Mouse (Mus musculus) c-Kit-positive CD71-negative TER-119-negative erythroid progenitor cells, embryonic 14.5 days (primary cell): ENCODE results near the gene Bcas3.

Source experiments
- DNase-seq: peaks from one replicate; pipeline ENCODE4 v3.0.0-alpha.2; 2013; ENCODE audit warnings: low read depth

The Bcas3 gene

DNA sequence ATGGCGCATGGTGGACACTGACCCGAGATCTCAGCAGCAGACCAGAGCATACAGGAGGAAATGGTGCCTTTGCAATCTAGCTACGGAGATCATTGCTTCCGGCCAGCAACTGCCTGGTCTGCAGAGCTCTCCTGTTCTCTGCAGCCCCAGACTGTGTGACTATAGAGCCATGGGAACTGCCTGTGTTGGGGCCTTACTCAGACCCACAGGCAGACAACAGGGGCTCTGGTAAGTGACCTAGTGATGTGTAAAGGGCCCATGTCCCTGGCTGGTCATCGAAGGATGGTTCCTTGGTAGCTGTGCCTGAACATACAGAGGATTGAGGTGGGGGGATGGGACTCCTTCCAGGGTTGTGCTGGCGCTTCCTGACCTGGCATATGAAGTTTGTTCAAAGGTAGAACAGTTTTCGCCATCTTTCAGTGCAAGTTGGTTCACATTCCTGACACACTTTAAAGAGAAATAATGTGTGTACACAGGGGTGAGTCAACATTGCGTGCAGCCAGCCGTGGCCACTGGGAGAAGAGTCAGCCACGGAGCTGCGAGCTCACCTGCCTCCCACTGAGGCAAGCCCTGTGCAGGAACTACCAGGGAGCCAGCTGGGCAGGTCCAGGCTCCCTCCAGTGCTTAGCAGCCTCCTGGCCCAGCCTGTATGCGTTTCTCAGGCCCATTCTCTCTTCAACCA is 439.7 kb downstream of the Bcas3 start:
- DNase-seq = no peak

DNA sequence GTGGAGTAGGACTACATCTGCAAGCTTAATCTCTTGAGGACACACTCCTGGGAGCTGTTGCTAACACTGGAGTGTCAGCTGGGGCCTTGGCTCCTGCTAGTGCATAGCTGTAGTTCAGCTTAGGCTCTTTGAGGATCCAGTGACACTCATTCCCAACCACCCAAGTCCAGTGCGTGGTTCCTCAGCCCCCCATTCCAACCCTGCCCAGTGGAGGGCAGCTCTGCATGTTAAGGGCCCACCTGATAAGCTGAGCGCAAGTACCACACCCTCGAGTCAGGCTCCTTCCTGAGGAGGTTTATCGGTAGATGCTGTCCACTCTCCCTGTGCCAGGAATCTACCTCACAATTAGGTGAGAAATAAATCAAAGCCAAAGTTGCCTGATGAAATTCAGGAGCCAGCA is 446.5 kb downstream of the Bcas3 start:
- DNase-seq = no peak

DNA sequence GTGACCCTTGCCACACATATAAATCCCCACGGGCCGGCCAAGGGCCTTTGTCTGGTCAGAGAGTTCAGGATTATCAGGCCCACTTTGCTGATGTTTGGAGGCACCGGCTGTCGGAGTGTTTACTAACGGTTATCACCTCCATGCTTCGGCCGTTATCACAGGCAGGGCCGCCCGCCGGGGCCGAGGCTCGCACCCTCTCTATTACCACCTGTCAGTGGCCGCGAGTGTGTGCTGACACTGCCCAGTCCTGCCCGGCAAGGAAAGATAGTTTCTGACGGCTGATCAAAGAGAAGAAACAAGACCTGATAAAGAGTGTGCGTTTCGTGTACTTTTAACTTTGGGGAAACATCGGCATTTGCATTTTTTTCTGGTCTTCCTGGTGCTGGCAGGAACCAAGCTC is 446.9 kb downstream of the Bcas3 start:
- no peak for DNase-seq

DNA sequence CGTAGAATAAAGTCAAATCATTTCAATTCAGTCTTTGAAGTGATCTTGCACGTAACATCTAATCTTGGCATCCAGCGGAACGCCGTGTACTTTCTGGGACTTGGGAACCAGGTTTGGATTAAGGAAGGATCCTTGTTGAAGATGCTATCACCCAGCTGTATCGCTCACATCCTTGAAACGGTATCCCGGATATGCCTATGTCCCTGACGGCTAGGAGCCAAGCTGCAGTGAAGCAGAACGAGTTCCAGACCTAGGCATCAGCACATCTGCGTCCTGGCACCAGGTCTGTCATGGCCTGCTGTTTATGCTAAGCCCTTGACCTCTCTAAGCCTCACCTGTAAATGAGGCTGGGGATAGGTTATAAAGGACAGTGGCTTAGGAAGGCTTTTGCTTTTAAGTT is 447.4 kb downstream of the Bcas3 start:
- no peak for DNase-seq

DNA sequence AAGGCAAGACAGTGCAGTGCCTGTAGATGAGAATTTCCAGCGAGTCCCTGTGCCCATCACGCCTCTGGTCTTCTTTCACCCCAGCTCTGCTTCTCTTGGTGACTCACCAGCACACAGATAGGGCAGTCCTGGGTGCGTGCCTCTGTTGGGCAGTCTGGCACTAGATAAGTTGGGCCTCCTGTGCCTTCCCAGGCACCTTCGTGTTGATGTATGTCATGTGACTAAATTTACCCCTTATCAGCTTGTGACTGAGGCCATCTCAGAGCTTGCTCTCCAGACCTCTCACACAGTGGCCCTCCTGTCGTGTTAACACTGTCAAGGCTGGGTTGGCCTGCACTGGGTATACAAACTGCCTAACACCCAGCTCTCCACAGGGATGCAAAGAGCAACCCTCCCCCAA is 451.1 kb downstream of the Bcas3 start:
- no peak for DNase-seq

DNA sequence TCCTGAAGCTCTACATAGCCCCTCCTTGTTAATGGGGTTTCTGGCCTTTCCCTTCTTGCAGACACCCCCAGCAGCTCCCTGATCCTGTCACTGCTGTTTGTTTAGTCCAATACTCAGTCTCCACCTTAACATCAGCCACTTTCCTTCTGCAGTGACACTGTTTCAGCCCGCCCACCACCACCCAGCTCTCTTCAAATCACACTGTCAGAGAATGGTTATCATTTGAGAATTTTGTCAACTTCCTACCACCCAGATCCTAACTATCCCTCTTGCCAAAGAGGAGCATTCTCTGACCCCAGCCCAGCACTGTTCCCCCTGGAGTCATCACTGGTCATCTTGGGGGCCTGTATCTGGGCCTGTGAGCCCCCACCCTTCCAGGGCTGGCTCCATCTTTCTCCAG is 452.8 kb downstream of the Bcas3 start:
- no peak for DNase-seq

DNA sequence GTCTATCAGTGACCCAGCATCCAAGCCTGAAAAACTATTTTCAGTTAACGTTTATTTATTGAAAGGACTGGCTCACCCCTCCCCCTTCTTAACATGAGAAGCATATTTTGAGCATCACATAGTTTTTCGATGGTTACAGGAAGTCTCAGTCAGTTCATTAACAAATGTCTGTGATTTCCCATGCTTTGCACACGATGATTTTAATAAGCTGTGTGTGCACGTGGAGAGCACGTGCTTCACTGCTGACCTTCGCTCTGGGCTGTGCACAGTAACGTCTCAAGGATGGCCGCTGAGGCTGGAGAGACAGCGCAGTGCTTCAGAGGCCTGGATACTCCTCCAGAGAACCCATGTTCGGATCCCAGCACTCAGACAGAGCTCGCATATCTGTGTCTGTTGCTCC is 454.4 kb downstream of the Bcas3 start:
- DNase-seq = no peak

DNA sequence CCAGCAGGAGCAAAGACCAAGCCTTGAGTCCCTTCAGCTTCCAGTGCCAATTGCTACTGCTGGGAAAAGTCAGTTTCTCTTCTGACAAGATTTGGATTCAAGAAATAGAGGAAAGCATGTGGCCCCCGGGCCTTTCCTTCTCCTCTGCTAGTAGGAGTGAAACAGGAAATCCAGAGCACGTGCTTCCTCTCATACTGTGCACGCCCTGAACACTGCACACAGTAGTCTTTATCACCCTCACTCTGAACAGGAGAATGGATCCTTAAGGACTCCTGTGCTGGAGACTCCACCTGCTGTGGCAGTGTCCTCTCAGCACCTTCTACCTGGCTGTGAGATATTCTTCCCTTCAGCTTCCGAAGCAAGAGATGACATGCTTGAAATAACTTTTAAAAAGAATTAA is 458.3 kb downstream of the Bcas3 start:
- no peak for DNase-seq

DNA sequence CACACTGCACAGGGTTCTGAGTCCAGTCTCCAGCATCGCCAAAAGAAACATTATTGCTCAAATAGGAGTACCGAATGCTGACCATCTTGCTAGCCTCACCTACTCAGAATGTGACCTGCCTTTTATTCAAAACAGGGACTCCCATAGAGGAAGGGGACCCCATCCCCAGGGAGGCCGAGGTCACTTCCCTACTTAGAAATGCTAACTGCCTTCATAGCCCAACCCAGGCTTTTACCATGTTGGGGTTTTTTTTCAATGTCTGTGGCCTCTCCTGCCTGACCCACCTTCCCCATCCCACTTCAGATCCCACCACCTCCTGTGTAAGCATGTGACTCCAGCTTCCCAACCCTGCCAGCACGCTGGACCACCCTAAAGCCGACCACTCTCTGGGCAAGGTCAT is 458.7 kb downstream of the Bcas3 start:
- DNase-seq = no peak

DNA sequence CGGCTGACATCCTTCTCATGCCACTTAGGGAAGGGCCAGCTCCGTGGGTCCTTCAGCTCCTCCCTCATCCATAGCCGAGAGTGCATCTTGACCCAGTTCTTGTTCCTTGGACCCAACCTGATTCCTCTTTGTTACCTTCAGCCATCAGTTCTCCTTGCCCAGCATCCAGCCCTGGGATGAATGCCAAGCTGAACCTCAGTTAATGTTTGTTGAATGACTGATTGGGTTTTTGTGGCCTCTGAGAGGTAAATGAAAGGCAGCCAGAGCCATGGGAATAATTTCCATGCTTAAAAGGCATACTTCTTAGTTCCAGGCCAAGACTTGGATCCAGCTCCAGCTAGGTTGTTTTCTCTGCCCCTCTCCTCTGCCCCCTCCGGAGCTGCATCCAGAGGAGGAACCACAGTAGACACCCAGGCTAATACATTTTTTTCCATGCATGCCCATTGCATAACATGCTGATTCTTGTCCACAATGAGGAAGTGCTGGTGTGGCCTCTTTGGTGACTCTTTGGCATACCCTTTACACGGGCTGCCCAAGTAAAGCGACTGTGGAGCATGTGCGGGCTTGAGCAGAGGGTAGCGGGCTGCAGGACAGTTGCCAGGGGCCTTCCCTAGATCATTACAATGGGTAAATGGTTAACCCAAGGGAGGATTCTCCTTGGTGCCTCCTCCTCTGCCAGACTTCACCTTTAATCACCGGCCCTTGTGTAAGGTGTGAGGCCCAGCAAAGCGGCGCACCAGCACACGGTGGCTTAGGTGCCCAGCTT is 459.4 kb downstream of the Bcas3 start:
- no peak for DNase-seq

DNA sequence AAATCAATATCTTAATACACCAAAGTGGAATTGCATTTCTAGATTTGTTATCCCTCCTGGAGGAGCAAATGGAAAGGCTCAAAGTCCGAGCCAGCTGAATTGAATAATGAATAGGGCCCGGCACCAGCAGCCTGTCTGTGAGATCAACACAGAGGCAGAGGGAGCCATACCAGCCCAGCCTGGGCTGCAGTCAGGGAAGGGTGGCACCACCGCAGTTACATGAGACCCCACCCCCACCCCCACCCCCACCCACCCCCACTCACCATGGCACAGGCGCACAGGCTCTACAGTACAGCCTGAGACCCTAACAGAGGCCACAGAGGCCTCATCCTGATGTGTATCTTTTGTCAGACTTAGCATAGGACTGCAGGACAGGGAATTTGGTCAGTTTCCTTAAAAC is 461.7 kb downstream of the Bcas3 start:
- no peak for DNase-seq

DNA sequence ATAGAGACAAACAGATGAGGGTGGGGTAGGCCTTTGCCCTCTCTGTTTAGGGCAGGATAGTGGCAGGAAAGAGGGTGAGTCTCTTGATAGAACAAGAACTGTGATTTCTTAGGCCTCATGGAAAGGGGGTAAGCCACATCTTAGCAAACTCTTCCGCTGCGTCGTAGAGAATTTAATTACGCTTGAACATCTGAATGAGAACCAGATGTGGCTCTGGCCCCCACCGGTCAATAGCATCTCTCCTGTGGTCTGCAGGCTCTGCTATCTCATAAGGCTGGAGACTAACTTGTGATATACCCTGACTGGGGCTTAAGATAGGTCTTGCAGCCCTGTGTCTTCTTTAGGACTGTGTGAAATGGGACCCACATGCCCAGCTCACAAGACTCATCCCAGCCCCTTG is 463.5 kb downstream of the Bcas3 start:
- no peak for DNase-seq

DNA sequence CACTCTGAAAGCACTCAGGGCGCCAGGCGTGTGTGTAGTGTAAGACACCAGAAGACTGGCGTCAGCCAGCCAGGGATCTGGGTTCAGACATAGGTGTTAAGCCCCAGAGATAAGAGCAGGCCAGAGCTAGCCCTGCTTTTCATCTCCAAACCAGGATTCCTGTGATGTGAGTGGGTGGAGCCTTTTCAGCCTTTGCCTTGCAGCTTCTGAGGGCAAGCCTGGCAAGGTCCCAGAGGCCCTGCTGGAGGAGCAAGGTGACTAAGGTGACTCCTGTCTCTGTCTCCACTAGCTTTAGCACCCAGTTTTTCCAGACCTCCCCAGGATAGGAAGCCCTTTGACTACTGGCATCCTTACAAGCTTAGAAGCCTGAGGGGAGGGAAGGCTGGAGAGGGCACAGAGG is 465.4 kb downstream of the Bcas3 start:
- no peak for DNase-seq

DNA sequence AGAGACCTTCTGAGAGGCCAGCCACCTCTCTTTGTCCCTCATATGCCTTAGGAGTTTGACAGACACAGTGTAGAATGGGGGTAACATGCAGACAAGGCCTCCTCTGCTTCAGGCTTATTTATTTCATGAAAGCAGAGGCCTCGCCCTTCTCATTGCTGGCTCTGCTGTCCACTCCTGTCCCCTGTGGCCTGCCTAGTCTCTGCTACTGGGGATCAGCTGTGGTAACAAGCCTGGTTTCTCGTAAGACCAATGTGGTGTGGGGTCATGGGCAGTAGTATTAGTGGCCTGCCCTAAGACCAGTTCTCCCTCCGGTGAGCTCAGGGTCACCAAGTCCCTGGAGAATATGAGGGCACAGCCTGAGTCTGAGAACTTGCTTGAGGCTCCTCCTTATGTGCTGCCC is 468.0 kb downstream of the Bcas3 start:
- DNase-seq = no peak

DNA sequence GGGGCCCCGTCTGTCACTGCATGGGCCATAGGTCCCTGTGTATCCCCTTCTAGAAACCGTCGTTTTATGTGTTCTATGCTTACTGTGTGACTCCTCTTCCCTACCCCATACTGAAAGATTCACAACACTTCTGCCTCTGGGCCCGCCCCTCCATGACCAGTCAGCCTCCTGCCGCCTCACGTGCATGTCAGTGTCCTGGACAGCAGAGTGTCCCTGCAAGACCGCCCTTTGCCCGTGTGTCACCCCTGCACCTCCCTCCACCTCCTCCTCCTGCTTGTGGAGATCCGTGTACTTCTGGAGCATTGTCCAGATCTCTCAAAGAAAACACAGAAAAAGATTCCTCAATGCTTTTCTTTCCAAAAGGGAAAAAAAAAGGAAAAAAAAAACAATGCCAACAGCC is 468.7 kb downstream of the Bcas3 start:
- DNase-seq = no peak

DNA sequence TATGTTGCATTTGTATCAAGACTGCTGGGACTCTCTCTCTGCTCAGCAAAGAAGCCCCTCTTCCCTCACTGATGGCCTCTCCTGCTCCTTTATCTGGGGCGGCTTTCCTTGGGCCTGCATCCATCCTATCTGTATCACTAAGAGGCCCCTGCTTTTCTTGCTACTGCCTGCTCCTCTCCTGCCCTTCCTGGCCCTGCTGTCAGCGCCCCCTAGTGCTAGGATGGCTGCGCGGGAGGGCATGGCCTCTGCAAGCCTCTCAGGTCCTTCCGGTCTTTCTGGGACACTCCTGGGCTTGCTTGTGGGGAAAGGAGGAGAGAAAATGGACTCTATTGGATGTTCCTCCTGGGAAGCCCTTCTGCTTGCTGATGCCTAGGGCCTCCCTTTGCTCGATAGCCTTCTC is 470.2 kb downstream of the Bcas3 start:
- peak; percentile 66 for DNase-seq

DNA sequence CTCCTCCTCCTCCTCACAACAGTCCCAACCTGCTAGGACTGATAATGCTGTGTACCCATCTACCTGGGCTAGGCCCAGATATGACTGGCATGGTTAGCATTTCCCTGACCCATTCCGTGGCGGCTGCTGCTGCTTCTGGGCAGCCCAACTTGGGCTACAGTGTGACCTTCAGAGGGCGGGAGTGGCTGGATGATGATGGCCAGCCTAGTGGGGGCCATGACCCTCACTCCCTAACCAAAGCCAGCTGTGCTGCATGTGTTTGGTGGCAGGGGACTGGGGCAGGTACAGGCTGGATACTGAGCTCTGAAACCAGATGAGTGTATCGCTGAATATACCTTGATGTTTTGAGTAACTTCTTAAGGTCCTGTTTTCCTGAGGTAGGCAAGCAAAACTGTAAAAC is 470.8 kb downstream of the Bcas3 start:
- no peak for DNase-seq

DNA sequence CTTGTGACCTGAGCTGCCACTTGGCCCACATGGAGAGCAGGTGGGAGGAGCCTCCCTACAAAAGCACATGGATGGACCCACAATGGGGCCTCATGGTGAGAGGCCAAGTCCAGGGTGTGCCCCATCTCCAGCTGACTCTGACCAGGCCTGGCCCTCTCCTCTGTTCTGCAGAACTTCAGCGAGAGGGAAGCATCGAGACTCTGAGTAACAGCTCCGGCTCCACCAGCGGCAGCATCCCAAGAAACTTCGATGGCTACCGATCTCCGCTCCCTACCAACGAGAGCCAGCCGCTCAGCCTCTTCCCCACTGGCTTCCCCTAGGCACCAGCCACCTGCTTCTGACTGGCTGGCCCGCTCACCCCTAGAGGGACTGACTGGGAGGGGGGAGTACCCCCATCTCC is 472.1 kb downstream of the Bcas3 start:
- DNase-seq = no peak

DNA sequence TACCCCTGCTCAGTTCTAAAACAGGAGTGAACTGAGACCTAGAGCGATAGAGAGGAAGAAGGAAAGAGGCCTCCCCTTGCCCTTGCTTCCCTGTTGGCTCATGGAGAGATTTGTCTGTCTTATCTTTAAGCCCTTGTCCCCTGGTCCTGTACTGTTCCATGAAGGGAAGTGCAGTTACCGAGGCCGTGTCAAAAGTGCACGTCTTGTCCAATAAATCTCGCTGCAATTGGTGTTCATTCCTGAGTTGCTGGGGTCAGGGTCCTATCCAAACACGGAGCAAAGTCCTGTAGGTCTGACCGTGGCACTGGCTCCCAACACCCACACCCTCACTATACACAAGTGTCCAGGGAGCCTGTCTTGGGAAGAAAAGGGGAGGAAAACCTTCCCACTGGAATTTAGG is 472.9 kb downstream of the Bcas3 start:
- no peak for DNase-seq

DNA sequence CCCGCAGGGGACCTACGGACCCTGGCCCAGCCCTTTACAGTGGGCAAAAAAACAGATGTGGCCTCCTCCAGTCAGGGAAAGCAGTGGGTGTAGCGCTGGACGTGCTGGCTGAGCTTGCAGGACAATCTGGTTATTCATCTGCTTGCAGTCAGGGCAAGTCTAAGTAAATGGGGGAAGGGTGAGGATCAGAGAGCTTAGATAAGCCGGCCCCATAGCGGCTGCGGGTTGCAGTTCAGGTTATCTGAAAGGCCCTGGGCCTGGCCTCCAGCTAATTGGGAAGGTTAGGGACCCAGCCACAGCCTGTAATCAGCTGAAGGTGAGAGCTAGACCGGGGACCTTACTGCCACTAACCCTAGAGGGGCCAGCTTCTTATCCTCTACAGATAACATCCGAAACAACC is 474.4 kb downstream of the Bcas3 start:
- no peak for DNase-seq

DNA sequence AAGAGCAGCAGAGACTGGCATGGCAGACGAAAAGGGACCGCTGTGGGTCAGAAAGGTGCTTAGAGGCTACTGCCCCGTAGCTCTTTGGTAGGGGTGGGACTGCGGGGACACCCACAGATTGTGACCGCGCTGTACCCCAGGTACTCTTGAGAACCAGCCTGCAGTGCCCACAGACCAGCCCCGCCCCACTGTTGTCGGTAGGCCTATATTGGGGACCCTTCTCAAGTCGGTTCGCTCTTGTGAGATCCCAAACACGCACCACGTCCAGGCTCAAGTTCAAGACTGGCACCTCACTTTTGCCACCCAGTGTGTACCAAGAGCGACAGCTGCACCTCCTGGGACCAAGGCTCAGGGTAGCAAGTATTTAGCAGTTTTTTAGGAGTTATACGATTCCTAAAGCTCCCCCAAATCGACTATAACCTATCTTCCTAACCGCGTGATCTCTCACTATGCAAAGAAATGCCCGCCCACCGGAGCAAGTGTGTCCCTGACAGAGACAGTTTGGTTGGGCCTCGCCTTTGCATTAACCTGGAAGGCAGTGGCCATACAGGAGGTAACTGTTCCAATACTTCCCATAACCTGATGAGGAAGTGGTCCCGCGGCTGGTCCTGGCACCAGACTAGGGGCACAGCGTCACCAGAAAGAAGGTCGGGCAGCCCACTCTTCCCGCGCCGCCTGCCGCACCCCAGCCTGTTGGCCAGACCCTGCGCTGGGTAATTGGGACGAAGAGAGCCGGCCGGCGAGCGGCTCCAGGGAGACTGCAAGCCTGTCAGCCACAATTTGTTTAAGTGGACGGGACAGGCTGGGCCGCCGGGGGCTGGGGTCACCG is 475.9 kb downstream of the Bcas3 start:
- no peak for DNase-seq

DNA sequence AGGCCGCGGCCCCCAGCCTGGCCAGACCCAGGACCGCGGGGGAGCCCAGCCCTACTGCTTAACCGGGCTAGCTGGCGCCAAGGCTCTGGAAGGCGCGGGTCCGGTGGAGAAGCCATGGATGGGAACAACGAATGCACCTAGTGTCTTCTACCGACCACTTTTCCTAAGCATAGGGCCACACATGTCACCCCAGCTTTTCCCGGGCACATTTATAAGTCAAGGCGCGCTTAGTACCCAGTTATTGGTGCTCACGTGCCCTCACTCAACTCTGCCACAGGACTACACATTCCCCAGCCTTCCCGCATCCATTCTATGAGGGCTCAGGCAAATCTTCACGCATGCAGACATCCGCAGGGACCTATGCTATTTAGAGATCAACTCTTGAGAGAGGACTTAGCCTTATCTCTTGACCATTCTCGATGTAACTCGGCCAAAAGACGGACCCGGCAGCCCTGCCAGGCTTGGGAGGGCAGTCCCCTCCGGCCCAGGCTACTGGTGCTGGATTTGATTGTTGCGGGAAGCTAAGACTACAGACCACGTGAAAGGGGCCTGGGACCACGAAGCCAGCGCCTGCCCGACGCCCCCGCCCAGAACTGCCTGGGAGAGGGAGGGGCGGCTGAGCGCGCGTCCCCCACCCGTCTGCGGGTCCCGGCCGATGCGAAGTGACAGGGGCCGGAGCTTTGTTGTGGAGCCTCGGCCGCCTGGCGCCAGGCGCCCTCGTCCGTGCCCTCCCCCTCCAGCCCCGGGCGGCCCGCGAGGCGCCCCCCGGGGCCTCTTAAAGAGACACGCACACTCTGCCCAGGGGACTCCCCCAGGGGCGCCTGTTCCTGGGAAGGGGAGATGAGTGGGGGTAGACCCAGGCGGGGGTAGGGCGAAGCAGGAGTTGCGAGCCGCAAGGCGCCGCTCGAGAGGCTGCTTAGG is 476.8 kb downstream of the Bcas3 start:
- no peak for DNase-seq
